Mouse (Mus musculus) inflammation-experienced regulatory T-cells, adult 6 months (primary cell): ENCODE results near the gene Lsm7. TPM values are rescaled to one million over a fixed set of nuclear protein-coding genes. Genes with fewer than 3 reads are reported as not detected.
"Not testable (repeated sequence)": the region's sequence is repeated elsewhere in the genome, so short reads cannot be mapped to it uniquely, and the experiment has no call there.

Experiments used
- ATAC-seq: one replicate; pipeline ENCODE4 v1.8.0; 2017
- polyA plus RNA-seq, 3 experiments: library from polyadenylated mRNA; unstranded; fragments of 100-300 nt; shearing (Covaris generic); gene quantifications; one replicate each; pipeline ENCODE4 v1.2.1; 2017

Lsm7 gene
- polyA plus RNA-seq, 3 experiments from 2014 or later: 144 to 210 (median 202) TPM

- no peak for ATAC-seq
Measured at GRCm38 (mm10) chr10:80835617-80836016, 19.4 kb downstream of the Lsm7 start.

GRCm38 (mm10) chr10:80832818-80833217 lies 22.2 kb downstream of the Lsm7 start:
- no peak for ATAC-seq

GRCm38 (mm10) chr10:80831136-80831535 lies 23.9 kb downstream of the Lsm7 start:
- no peak for ATAC-seq

GRCm38 (mm10) chr10:80829359-80830278 lies 25.4 kb downstream of the Lsm7 start:
- ATAC-seq: no peak

DNA sequence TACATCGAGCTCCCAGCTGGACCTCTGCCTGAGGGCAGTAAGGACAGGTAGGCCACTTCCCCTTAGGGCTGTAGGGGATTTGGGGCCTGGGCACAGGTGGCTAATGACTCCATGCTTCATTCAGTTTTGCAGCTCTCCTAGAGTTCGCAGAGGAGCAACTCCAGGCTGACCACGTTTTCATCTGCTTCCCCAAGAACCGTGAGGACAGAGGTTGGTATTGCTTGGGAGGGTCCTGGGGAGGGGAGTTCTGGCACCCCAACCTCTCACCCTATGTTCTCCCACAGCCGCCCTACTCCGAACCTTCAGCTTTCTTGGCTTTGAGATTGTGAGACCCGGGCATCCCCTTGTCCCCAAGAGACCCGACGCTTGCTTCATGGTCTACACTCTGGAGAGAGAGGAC lies 26.4 kb downstream of the Lsm7 start:
- not testable (repeated sequence) for ATAC-seq

GRCm38 (mm10) chr10:80827870-80828420 lies 27.1 kb downstream of the Lsm7 start:
- no peak for ATAC-seq

- ATAC-seq: no peak
Measured at GRCm38 (mm10) chr10:80827063-80827869, 27.7 kb downstream of the Lsm7 start.

- ATAC-seq: peak; percentile 90
Measured at GRCm38 (mm10) chr10:80826151-80827062, 28.6 kb downstream of the Lsm7 start, which contains the start of gene Oaz1. Gene Oaz1, plus strand, starts transcription at chr10:80826656.

GRCm38 (mm10) chr10:80824827-80825226 lies 30.2 kb downstream of the Lsm7 start:
- no peak for ATAC-seq

DNA sequence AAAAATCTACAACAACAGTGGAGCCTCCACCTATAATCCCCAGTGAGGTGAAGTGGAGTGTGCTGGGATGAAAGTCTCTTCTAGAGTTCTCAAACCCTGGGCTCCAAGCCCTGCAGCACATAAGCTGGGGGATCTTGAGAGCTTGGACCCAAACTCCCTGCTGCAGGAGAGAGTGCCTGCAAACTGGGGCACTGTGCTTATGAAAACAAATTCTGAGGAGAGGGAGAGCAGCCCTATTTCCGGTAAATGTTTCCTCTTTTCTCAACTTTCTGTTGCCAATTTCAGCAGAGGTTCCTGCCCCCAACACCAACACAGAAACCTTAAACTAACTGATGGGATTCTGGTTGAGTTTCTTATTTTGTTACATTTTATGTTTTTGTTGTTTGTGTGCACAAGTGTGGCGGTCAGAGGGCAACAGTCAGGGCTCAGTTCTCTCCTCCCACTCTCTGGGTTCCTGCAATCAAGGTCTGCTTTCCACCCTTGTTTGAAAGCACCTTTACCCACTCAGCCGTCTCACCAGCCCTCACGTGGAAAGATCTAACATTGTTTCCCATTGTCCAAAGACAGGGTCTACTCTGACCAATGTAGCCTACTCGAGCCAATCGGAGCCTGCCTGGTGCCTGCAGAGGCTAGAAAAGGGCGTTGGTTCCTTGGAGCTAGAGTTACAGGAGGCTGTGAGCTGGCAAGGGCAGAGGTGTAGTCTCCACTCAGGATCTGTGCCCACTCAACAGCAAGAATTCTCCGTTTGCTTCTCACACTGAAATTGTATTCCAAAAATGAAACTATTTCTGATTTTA lies 31.0 kb downstream of the Lsm7 start:
- no peak for ATAC-seq

- ATAC-seq: no peak
Measured at GRCm38 (mm10) chr10:80823316-80823715, 31.7 kb downstream of the Lsm7 start.

DNA sequence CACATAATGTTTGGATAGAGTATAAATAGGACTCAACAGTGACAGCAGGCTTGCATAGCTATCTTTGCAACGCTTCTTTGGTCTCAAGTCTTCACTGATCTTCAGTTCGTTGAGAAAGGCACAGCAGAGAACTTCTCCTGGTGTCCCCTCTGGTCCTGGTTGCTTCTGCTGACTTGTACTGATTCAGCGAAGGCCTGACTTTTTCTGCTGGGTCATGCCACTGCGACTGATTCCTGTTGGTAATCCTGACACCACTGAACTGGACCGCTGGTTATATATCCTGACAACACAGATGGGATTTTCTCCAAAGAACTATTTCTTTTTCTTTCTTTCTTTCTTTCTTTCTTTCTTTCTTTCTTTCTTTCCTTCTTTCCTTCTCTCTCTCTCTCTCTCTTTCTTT lies 32.5 kb downstream of the Lsm7 start:
- no peak for ATAC-seq

DNA sequence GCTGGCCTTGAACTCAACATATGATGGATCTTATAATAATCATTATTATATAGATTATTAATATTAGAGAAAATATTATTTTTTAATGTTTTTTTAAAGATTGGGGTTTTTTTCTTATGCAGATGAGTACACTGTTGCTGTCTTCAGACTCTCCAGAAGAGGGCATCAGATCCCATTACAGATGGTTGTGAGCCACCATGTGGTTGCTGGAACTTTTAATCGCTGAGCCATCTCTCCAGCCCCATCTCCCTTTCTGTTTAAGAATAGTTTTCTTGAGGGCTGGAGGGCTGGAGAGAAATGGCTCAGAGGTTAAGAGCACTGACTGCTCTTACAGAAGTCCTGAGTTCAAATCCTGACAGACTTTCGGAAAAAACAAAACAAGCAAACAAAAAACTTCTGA lies 33.0 kb downstream of the Lsm7 start:
- no peak for ATAC-seq

DNA sequence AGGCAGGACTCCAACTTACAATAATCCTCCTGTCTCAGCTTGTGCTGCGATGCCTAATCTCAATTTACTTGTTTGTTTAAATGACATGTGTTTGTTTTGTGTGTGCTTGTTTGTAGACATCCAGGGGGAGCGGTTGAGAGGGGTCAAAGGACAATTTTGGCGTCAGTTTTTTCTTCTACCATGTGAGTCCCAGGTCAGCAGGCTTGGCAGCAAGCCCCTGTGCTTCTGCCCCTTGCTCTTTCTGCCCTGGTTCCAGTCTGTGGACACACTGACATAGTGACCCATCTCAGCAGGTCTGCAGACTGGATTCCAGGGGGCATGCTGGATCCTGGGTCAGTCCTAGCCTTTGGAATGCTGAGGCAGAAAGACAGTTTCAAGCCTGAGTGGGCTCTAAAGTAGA lies 35.6 kb downstream of the Lsm7 start:
- no peak for ATAC-seq

GRCm38 (mm10) chr10:80818599-80819281 lies 36.3 kb downstream of the Lsm7 start:
- ATAC-seq: no peak

DNA sequence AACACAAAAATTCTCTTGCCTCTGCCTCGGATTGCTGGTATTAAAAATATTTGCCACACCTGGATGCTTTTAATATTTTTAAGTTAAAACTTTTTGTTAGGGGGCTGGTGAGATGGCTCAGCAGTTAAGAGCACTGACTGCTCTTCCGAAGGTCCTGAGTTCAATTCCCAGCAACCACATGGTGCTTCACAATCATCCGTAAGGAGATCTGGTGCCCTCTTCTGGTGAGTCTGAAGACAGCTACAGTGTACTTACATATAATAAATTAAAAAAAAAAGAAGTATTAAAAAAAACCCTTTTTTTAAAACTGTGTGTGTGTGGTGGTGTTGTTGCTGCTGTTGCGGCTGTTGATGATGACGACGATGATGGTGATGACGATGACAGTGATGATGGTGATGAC lies 37.1 kb downstream of the Lsm7 start:
- ATAC-seq: not testable (repeated sequence)

GRCm38 (mm10) chr10:80817164-80817563 lies 37.8 kb downstream of the Lsm7 start:
- no peak for ATAC-seq

- not testable (repeated sequence) for ATAC-seq
Measured at GRCm38 (mm10) chr10:80816303-80816702, 38.7 kb downstream of the Lsm7 start.

- ATAC-seq: no peak
Measured at GRCm38 (mm10) chr10:80814800-80815199, 40.2 kb downstream of the Lsm7 start.

- ATAC-seq: no peak
Measured at GRCm38 (mm10) chr10:80813366-80813765, 41.6 kb downstream of the Lsm7 start, which contains the start of gene Jsrp1. Gene Jsrp1, minus strand, starts transcription at chr10:80813498.
